Mouse (Mus musculus) adrenal gland, postnatal 25 days (tissue): ENCODE results near the gene Ift122. TPM values are rescaled to one million over a fixed set of nuclear protein-coding genes. Genes with fewer than 3 reads are reported as not detected.
"Not testable (repeated sequence)": the region's sequence is repeated elsewhere in the genome, so short reads cannot be mapped to it uniquely, and the experiment has no call there.

Experiments
- DNase-seq: peaks from one replicate; pipeline ENCODE4 v3.0.0; 2021; ENCODE audit warnings: mixed read lengths
- total RNA-seq: library from RNA; stranded (reverse); gene quantifications from 2 replicates; pipeline ENCODE4 v1.2.3, GENCODE M21; 2021

Gene Ift122
- total RNA-seq, 1 experiment from 2014 or later, result 19.2 TPM

DNA sequence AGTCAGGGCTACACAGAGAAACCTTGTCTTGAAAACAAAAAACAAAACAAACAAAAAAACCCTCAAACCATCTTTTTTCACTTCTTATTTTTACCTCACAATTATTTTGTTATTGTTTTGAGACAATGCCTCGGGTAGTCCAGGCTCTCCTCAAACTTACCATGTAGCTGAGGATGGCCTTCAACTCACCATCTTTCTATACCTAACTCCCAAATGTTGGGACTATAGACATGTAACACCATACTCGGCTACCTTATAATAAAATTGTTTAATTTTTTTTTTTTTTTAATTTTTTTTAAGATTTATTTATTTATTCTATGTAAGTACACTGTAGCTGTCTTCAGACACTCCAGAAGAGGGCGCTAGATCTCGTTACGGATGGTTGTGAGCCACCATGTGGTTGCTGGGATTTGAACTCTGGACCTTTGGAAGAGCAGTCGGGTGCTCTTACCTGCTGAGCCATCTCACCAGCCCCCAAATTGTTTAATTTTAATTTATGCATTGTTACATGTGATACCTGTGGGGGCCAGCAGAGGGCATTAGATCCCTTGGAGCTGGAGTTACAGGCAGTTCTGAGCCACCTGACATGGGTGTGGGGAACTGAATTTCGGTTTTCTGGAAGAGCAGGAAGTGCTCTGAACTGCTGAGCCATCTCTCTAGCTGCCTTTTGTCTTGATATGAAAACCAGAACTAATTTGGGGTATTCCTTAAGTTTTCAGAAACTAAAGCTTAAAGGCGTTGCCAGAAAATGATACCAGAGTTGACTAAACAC is 6.4 kb upstream of the Ift122 start:
- peak; percentile 52 for DNase-seq

- no peak for DNase-seq
These were observed 4.5 kb upstream of the Ift122 start for GRCm38 (mm10) chr6:115848598-115849304.

DNA sequence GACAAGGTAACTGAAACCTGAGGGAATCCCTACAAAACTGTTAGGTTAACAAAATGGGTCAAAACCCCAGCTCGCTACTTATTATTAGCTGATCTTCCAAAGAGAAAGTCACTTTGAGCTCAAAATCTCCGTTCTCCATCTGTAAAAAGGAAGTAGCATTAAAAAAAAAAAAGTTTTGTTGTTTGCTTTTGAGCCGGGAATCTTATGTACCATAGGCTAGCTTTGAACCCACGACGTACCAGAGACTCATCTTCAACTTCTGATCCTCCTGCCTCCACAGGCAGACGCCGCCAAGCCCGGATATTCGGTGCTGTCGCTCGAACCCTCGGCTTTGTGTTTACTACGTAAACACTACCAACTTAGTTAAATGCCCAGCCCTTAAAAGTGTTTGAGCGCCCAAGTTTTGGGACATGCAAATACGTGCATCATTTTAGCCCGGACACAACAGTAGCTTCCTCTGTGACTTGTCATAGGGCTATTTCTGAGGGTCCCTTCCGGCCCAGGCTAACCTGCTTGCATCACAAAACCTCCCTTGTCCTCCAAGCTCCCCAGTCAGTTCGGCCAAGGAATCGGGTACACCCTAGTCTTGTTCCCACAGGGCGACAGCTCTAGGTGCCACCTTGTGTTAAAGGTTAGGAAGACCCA is 702 bp upstream of the Ift122 start:
- DNase-seq, result no peak

- DNase-seq, result no peak
These were observed 715 bp downstream of the Ift122 start for GRCm38 (mm10) chr6:115853985-115854384.

GRCm38 (mm10) chr6:115854432-115854831 is 1.2 kb downstream of the Ift122 start:
- DNase-seq, result no peak

DNA sequence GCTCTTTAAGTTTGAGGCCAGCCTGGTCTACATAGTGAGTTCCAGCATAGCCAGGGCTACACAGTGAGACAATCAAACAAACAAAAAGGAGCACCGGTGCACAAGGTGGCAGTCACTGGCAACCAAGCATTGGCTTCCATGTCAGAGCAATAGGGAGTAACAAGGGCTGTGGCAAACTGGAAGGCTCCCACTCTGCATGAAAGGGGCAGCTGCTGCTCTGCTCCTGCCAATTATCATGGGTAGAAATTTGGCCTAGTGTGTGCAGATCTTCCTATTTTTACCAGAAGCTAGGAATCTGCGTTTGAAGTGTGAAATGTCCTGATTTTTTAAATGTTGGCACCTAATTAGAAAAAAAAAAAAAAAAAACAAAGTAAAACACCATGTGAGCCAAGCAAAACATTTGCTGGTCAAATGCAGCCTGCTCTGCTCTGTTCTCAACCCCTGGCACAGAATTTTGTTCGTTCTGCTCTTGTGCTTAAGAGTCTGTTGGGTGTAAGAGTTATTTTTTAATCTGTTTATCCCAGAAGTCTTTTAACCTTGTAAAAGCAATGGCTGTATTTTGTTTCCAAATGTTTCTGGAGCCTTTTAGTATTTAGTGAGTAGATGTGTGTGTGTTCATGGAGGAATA is 2.6 kb downstream of the Ift122 start:
- DNase-seq, result no peak

- DNase-seq, result peak; percentile 10
These were observed 3.1 kb downstream of the Ift122 start for GRCm38 (mm10) chr6:115856361-115856745.

- DNase-seq, result no peak
These were observed 6.0 kb downstream of the Ift122 start for GRCm38 (mm10) chr6:115859258-115859657.

DNA sequence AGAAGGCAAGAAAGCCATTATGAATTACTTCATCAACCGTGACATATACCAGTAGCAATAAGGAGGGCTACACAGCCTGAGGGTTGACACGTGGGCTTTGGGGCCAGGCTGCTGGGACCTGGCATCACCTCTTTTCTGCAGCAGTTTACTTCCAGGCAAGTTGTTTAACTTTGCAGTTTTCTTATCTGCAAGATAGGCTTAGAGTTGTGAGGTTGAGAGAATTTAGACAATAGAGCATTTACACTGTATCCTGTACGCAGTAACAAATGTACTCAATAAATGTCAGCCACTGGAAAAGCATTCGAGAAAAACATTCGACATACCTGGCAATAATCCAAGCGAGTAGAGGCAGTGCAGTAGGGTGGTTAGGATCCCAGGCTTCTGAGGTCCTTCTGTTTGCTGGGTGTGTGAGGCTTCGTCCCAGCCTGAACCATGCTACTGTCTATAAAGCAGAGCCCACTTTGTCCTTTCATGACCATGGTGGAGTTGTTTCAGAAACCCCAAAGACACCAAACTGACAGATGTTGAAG is 6.8 kb downstream of the Ift122 start:
- no peak for DNase-seq

- DNase-seq, result no peak
These were observed 10.1 kb downstream of the Ift122 start for GRCm38 (mm10) chr6:115863340-115863841.

DNA sequence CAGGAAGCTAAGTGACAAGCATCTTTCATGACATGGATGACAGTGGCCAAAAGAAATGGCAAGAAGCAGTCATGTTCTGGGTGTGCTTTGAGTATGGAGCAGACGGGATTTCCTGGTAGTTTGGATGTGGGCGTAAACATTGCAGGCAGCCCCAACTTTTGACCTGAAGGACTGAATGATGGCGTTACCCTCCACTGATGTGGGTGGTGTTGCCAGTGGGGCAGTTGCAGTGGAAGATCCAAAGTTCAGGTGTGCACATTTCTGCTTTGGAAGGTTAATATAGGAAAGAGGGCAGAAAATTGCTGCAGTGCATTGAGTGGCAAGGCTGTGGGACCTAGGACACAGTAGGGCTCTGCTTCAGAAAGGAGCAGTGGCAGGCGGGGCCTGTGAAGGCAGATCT is 12.0 kb downstream of the Ift122 start:
- no peak for DNase-seq

DNA sequence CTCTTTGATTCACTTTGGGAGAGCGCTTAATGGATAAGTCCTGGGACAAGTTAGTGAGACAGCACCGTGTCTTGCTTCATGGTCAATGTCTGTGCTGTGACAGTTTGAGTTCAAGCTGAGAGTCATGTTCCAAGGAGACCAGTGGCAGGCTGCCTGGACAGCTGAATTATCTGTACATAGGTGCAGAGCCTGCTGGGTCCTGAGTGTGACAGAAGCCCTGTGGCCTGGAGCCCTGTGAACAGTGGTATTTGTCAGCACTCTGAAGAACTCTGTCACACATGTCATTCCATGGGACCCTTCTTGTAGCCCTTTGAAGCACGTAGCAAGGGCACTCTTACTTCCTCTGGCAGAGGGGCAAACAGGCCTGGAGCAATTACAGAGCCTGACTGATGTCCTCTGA is 13.9 kb downstream of the Ift122 start:
- not testable (repeated sequence) for DNase-seq

DNA sequence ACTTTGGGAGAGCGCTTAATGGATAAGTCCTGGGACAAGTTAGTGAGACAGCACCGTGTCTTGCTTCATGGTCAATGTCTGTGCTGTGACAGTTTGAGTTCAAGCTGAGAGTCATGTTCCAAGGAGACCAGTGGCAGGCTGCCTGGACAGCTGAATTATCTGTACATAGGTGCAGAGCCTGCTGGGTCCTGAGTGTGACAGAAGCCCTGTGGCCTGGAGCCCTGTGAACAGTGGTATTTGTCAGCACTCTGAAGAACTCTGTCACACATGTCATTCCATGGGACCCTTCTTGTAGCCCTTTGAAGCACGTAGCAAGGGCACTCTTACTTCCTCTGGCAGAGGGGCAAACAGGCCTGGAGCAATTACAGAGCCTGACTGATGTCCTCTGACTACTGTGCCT is 18.0 kb downstream of the Ift122 start:
- DNase-seq, result not testable (repeated sequence)

DNA sequence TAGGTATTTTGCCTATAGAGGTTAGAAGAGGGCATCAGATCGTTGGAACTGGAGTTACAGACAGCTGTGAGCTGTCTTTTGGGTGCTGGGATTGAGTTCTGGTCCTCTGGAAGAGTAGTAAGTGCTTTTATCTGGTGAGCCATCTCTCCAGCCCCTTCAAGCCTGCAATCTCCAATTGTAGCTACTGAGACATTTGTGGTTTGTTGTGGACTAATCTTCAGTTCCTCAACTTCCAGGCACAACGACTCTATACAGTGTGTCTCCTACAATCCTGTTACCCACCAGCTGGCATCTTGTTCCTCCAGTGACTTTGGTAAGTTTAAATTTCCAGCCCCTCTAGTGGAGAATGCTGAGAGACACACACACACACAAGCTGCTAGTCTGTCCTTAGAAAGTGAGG is 24.0 kb downstream of the Ift122 start:
- no peak for DNase-seq

GRCm38 (mm10) chr6:115878694-115879093 is 25.4 kb downstream of the Ift122 start:
- no peak for DNase-seq

DNA sequence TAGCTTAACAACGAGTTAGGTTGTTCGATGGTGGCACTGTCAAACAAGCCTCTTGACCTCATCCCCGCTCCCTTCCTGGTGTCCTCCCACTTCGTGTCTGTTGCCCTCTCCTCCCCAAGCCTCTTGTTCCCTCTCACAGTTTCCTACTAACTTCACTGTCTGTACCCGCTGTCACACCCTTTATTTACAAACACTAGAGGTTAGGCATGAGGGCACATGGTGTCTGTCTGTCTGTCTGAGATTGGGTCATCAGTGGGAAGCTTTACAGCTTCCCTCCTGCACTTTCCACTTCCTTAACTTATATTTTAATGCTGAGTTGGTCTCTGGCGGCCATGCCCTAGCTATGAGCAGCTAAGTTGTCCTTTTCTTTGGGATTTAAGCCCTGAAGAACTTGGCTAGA is 26.5 kb downstream of the Ift122 start:
- DNase-seq, result no peak

DNA sequence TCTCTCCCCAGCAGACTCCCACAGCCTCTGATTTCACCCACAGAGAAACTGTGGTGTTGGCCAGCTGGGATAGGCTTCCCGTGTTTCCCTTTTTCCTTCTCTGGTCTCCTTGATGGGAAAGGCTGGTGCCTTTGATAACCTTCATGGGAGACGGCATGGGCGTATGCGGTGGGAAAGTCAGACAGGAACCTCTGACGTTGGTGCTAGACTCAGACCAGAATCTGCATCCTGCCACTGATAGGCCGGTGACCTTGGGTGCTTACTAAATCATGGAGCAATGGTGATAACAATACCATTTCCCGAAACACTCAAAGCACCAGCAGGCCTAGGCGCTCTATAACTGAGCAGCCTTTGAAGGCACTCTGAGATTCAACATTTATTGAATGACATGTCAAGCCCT is 27.5 kb downstream of the Ift122 start:
- DNase-seq, result no peak

DNA sequence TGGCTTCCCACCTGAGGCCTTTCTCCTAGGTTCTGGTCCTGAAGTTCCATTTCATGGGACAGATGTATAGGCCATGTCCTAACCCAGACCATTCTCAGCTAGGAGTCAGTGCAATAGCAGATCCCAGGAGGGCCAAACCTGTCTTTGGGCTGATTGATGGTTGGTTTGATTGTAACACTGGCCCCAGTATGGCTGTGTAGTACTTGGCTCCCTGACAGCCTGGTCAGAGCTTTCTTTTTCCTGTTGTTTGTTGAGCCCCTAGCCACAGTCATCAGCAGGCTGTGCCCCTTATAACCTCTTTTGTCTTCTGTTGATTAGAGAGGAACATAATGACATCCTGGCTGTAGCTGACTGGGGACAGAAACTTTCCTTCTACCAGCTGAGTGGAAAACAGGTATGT is 30.7 kb downstream of the Ift122 start:
- DNase-seq, result no peak

DNA sequence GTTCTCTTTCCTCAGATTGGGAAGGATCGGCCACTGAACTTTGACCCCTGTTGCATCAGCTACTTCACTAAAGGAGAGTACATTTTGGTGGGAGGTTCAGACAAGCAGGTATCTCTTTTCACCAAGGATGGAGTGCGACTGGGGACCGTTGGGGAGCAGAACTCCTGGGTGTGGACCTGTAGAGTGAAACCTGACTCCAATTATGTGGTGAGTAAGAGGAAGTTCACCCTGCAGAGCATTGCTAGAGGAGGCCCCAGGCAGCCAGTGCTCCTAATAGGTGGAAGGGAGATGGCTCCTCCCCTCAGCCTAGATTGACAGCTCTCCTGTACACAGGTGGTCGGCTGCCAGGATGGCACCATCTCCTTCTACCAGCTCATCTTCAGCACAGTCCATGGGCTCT is 33.6 kb downstream of the Ift122 start:
- DNase-seq, result no peak

DNA sequence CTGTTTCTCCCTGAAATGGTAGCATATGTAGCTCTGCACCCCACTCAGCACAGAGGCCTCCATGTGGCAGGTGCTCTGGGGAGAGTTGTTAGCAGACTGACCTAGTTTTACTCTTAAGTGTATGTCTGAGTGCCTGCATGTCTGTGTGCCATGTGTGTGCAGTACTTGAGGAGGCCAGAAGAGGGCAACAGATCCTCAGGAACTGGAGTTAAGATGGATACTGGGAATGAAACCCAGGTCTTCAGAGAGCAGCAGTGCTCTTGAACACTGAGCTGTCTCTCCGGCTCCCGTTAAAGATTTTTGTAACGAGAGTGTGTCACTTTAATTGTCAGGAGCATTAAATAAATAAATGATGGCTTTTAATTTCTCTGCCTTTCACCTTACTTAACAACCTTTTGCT is 35.0 kb downstream of the Ift122 start:
- DNase-seq, result no peak

DNA sequence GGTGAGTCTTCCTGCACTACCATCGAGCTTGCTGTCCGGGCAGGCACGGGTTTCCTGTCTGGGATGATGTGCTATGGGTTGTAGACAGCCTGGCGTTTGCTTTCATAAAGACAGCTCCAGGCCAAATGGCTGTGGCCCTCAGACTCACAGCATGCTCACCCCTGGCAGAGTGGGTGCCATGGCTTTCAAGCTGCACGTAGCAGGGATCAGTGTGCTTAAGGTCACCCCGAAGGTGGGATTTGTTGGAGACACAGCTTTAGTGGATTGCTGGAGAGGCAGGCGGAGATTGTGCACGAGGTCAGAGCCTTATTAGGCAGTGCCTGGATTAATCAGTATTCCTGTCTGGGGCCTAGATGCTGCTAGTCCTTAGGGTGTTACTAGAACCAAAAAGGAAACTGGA is 37.3 kb downstream of the Ift122 start:
- no peak for DNase-seq

DNA sequence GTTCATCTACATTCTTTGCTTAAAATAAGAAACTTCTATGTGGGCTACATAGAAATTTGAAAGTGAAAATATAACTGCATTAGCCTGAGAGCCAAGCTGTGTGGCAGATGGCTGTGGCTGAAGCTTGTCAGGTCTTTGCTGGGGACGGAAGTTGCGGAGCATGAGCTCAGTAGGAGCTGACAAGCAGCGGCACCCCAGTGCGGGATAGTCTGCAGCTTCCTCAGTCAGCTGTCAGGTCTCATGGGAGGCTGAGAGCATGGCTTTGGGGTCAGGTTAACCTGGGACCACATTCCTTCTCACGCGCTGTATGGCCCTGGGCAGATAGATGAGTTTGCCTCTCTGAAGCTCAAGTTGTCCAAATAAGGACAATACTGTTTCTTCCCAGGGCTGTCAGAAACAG is 37.8 kb downstream of the Ift122 start:
- no peak for DNase-seq
